ENCODE assay signal across 1 mouse cellular context in genomic region chr12:77292375-77293258, GRCm38 (mm10).
TF ChIP-seq lines count a peak whose summit lies in the region.

No protein-coding gene starts in this region.

TF ChIP-seq in CH12.LX, 34 proteins besides CTCF, POLR2A, EP300 and RAD21 (continued from another document):
- peak; percentile 91 for TF ChIP-seq ETS1 (conservative IDR thresholded peaks at IDR 0.05; ENCODE audit: low read depth, low read length)
- TF ChIP-seq NRF1 (IDR thresholded peaks at IDR 0.05; ENCODE audit: low read depth, low read length): no peak
- TF ChIP-seq E2F4 (IDR thresholded peaks at IDR 0.05; ENCODE audit: insufficient replicate concordance, low read depth, low read length): no peak
- peak; percentile 50; the same call in 1 of the 2 replicates for TF ChIP-seq ZMIZ1 (IDR thresholded peaks at IDR 0.05; ENCODE audit: low read depth, low read length)
- peak; percentile 59; the same call in 1 of the 2 replicates for TF ChIP-seq SIN3A (IDR thresholded peaks at IDR 0.05; ENCODE audit: low read length)
- peak; percentile 57 for TF ChIP-seq CHD2 (IDR thresholded peaks at IDR 0.05; ENCODE audit: low read length)
